Mouse (Mus musculus): Measurements from ENCODE around the gene Hsd17b13. TPM values are rescaled to one million over a fixed set of nuclear protein-coding genes. Genes with fewer than 3 reads are reported as not detected.
A peak's percentile ranks its signal among the peaks of the same experiment; 100 is the strongest.

The Hsd17b13 gene
- polyA plus RNA-seq, 1 experiment from 2014 or later, result not detected

DNA sequence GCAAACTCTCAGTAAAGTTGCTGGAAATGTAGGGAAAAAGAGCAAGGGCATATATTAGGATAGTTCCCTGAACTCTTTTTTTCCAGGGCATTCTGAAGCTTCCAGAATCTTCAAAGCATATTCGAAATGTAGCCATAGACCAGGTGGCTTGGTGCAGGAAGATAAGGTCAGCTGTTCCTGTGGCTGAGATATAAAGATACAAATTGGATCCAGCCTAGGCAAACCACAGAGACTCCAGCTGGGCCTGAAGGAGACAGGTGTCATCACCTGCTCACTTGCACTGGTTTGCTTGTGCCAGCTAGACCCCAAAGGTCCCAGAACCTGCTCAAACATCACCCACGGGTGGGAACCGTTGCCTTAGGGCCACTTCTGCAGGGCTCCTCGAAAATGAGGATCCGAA is 65.7 kb downstream of the Hsd17b13 start:
- Histone ChIP-seq H3K36me3 (ENCODE audit: control insufficient read depth, insufficient read depth, low read length) (no peaks in the 10 kb centered on the region), H3K4me1 (ENCODE audit: control insufficient read depth, insufficient read depth, low read length) (peaks cover 11% of the 10 kb centered on the region), H3K27me3 (ENCODE audit: control insufficient read depth, insufficient read depth, low read depth, low read length) (no peaks in the 10 kb centered on the region), H3K27ac (ENCODE audit: low read length) (no peak overlapping the region), H3K4me3 (ENCODE audit: low read depth, low read length) (no peak overlapping the region; the same call in 1 of the 2 replicates), H3K9me3 (replicated peaks; ENCODE audit: control insufficient read depth, low read length, poor library complexity, severe bottlenecking) (no peaks in the 10 kb centered on the region), H3K4me2 (ENCODE audit: low read length) (peak overlapping the region; percentile 37; the same call in 1 of the 2 replicates), H3K9ac (ENCODE audit: low read depth, low read length) (no peak overlapping the region)
- 83% methylated on average over 5 of the region's 5 CpGs for WGBS
- peak; percentile 10 for ATAC-seq

DNA sequence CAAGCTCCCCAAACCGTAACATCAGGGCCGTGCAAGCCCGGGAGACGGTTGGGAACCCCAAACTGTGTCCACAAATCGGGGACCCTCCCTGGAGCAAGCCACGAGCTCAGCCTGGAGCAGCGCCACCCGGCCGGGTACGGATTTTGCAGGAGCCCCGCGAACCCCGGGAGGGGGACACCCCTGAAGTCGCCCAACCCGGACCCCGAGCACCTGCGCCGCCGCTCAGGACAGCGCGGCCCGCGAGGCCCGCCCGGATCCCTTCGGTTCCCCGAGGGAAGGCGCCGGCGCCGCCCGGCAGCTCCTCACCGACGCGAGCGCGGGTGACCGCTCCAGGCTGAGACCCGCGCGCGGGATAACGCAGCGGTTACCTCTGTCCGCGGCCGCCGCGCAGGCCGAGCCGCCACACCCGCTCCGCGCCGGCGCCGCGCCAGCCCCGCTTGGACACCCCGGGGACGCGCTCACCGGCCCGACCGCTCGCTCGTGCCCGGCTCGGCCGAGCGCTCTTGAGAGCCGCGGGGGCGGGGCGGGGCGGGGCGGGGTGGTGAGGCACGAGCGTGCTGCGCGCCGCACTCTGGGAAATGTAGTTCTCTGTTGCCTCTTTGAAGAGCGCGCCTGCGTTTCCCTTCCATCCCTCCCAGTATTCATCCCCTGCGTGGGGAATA is 66.3 kb downstream of the Hsd17b13 start, which contains the start of gene Klhl8:
Klhl8 (minus strand) TSS at position 512 of the 662 bp plus-strand sequence.
- Histone ChIP-seq H3K4me2 (ENCODE audit: low read length) (peak within 1 kb of the TSS; percentile 62), H3K9ac (ENCODE audit: low read depth, low read length) (peak within 1 kb of the TSS; percentile 90), H3K27me3 (ENCODE audit: control insufficient read depth, insufficient read depth, low read depth, low read length) (no peaks in the 10 kb centered on the region), H3K4me3 (ENCODE audit: low read depth, low read length) (peak within 1 kb of the TSS; percentile 95), H3K4me1 (ENCODE audit: control insufficient read depth, insufficient read depth, low read length) (peaks cover 11% of the 10 kb centered on the region), H3K36me3 (ENCODE audit: control insufficient read depth, insufficient read depth, low read length) (no peaks in the 10 kb centered on the region), H3K9me3 (replicated peaks; ENCODE audit: control insufficient read depth, low read length, poor library complexity, severe bottlenecking) (no peaks in the 10 kb centered on the region), H3K27ac (ENCODE audit: low read length) (peak within 1 kb of the TSS; percentile 85)
- peak; percentile 98 for ATAC-seq
- WGBS, result under 1% methylated on average over 65 of the region's 86 CpGs

DNA sequence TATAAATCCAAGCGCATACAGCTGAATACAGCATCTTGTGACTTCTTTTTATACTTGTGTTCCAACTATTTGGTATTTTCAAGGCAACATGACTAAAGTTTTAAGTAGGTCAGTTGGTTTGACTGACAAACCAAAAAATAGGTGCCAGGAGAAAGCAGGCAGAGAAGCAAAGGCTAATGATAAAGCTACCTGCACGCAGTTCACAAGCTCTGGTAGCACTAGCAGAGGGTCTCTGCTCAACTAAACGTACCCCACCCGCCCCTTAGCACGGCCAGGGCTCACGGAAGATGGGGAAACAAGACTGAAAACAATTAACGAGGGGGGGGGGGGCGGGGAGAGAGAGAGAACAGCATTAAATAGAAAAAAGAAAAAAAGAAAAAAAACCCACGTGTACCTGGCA is 67.1 kb downstream of the Hsd17b13 start:
- Histone ChIP-seq H3K27ac (ENCODE audit: low read length) (no peak overlapping the region), H3K9me3 (replicated peaks; ENCODE audit: control insufficient read depth, low read length, poor library complexity, severe bottlenecking) (no peaks in the 10 kb centered on the region), H3K4me3 (ENCODE audit: low read depth, low read length) (peak overlapping the region; percentile 95), H3K9ac (ENCODE audit: low read depth, low read length) (peak overlapping the region; percentile 90), H3K27me3 (ENCODE audit: control insufficient read depth, insufficient read depth, low read depth, low read length) (no peaks in the 10 kb centered on the region), H3K36me3 (ENCODE audit: control insufficient read depth, insufficient read depth, low read length) (no peaks in the 10 kb centered on the region), H3K4me1 (ENCODE audit: control insufficient read depth, insufficient read depth, low read length) (peaks cover 11% of the 10 kb centered on the region), H3K4me2 (ENCODE audit: low read length) (peak overlapping the region; percentile 62)
- WGBS, result 12% methylated on average over 8 of the region's 9 CpGs
- no peak for ATAC-seq

DNA sequence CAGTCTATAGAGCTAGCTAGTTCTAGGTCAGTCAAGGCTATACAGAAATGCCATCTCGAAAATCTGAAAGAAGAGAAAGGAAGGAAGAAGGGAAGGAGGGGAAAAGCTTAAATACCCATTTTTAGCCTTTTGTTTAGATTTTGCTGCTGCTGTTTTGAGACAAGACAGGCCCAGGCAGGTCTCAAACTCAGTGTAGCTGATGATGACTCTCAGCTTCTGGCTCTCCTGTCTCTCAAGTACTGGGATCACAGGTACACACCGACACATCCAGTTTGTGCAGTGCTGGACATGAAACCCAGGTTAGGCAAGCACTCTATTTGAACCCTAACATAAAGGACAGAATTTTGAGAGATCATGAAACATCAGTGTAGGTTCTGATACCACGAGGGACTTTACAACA is 67.7 kb downstream of the Hsd17b13 start:
- Histone ChIP-seq H3K9me3 (replicated peaks; ENCODE audit: control insufficient read depth, low read length, poor library complexity, severe bottlenecking) (no peaks in the 10 kb centered on the region), H3K36me3 (ENCODE audit: control insufficient read depth, insufficient read depth, low read length) (no peaks in the 10 kb centered on the region), H3K4me2 (ENCODE audit: low read length) (no peak overlapping the region), H3K27ac (ENCODE audit: low read length) (no peak overlapping the region), H3K4me3 (ENCODE audit: low read depth, low read length) (no peak overlapping the region), H3K27me3 (ENCODE audit: control insufficient read depth, insufficient read depth, low read depth, low read length) (no peaks in the 10 kb centered on the region), H3K9ac (ENCODE audit: low read depth, low read length) (0 out of 2 replicates have a peak overlapping the region, but pooled peaks have one; percentile 10), H3K4me1 (ENCODE audit: control insufficient read depth, insufficient read depth, low read length) (peaks cover 11% of the 10 kb centered on the region)
- no peak for ATAC-seq
- WGBS, result 74% methylated on average over 3 of the region's 3 CpGs

DNA sequence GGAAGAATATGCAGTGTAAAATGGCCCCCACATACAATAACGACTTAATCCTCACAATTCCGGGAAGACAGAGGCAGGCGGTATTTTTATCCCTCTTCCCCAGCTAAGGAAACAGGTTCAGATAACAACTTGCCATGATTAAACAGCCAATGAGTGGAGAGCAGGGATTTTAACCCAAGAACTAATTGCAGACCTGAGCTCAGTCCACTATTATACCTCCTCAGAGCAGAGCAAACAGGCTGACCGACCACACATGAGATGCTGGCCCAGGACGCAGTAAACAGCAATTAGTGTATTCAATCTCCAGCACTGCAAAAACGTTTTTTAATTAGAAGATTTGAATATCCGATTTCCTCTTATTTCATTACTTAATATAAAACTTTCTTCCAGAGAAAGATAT is 68.4 kb downstream of the Hsd17b13 start:
- 46% methylated on average over 7 of the region's 7 CpGs for WGBS
- Histone ChIP-seq H3K27me3 (ENCODE audit: control insufficient read depth, insufficient read depth, low read depth, low read length) (no peaks in the 10 kb centered on the region), H3K9me3 (replicated peaks; ENCODE audit: control insufficient read depth, low read length, poor library complexity, severe bottlenecking) (no peaks in the 10 kb centered on the region), H3K4me1 (ENCODE audit: control insufficient read depth, insufficient read depth, low read length) (peaks cover 11% of the 10 kb centered on the region), H3K4me3 (ENCODE audit: low read depth, low read length) (no peak overlapping the region), H3K9ac (ENCODE audit: low read depth, low read length) (no peak overlapping the region), H3K36me3 (ENCODE audit: control insufficient read depth, insufficient read depth, low read length) (no peaks in the 10 kb centered on the region), H3K27ac (ENCODE audit: low read length) (no peak overlapping the region), H3K4me2 (ENCODE audit: low read length) (no peak overlapping the region)
- no peak for ATAC-seq

DNA sequence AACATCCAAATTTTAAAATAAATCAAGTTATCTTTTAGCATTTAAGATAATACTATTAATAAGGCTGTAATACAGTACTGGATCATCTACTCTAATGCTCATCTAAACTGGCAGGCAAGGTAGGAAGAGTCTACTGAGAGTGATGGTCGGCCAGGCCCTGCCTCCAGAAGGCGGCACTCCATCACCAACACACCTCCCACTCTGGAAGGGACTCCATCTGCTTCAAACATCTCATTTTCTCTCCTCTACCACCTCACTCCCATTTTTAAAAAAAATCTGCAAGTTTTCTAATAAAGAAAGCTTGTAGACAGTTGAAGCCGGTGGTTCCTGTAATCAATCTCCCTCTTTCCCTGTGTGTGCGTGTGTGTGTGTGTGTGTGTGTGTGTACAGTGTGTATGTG is 69.4 kb downstream of the Hsd17b13 start:
- no peaks in the 10 kb centered on the region for H3K27me3 ChIP-seq (ENCODE audit: control insufficient read depth, insufficient read depth, low read depth, low read length)
- no peak for ATAC-seq
- H3K9ac ChIP-seq (ENCODE audit: low read depth, low read length), result no peak overlapping the region
- H3K27ac ChIP-seq (ENCODE audit: low read length), result no peak overlapping the region
- no peaks in the 10 kb centered on the region for H3K36me3 ChIP-seq (ENCODE audit: control insufficient read depth, insufficient read depth, low read length)
- no peak overlapping the region for H3K4me3 ChIP-seq (ENCODE audit: low read depth, low read length)
- H3K4me1 ChIP-seq (ENCODE audit: control insufficient read depth, insufficient read depth, low read length), result peaks cover 11% of the 10 kb centered on the region
- H3K9me3 ChIP-seq (replicated peaks; ENCODE audit: control insufficient read depth, low read length, poor library complexity, severe bottlenecking), result no peaks in the 10 kb centered on the region
- WGBS, result 90% methylated on average over 4 of the region's 4 CpGs
- no peak overlapping the region for H3K4me2 ChIP-seq (ENCODE audit: low read length)

DNA sequence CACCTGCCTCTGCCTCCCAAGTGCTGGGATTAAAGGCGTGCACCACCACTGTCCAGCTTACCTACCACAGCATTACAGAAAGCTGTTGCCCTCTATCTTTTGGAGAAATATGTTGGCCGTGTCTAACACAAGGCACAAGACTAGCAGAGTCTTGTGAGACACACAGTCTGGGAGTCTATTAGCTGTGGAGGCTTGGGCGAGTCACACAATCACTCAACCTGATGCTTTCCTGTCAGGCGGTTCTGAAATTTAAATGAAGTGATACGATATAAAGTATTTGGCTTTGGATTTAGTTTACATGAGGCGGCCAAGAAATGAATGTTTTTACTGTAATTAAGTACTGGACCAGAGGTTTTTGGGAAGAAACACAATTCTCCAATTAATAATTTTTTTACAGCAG is 71.0 kb downstream of the Hsd17b13 start:
- Histone ChIP-seq H3K9me3 (replicated peaks; ENCODE audit: control insufficient read depth, low read length, poor library complexity, severe bottlenecking) (no peaks in the 10 kb centered on the region), H3K4me2 (ENCODE audit: low read length) (no peak overlapping the region), H3K9ac (ENCODE audit: low read depth, low read length) (no peak overlapping the region), H3K27me3 (ENCODE audit: control insufficient read depth, insufficient read depth, low read depth, low read length) (no peaks in the 10 kb centered on the region), H3K27ac (ENCODE audit: low read length) (no peak overlapping the region), H3K4me1 (ENCODE audit: control insufficient read depth, insufficient read depth, low read length) (peaks cover 9% of the 10 kb centered on the region), H3K36me3 (ENCODE audit: control insufficient read depth, insufficient read depth, low read length) (no peaks in the 10 kb centered on the region), H3K4me3 (ENCODE audit: low read depth, low read length) (no peak overlapping the region)
- ATAC-seq, result no peak
- 93% methylated on average over 6 of the region's 6 CpGs for WGBS

Other genes starting within 250 kb of the Hsd17b13 start
- gene Klhl8, start 66.2 kb downstream of the Hsd17b13 start, polyA plus RNA-seq (2015; fragmentation: Nextera tagmentation; extraction: Ambion mirVana), result 49.6 and 49.7 TPM in 2 replicates
- gene Hsd17b11, start 44.5 kb upstream of the Hsd17b13 start, polyA plus RNA-seq (2015; fragmentation: Nextera tagmentation; extraction: Ambion mirVana), result 1.9 and 2.6 TPM in 2 replicates
- 59.3 and 60.6 TPM in 2 replicates for gene Nudt9, start 68.9 kb upstream of the Hsd17b13 start, polyA plus RNA-seq (2015; fragmentation: Nextera tagmentation; extraction: Ambion mirVana)
- gene Gm17660, start 100.2 kb upstream of the Hsd17b13 start, polyA plus RNA-seq (2015; fragmentation: Nextera tagmentation; extraction: Ambion mirVana), result 0.80 TPM in 1 of 2 replicates, not detected in the other
- 163 and 240 TPM in 2 replicates for gene Sparcl1, start 136.3 kb upstream of the Hsd17b13 start, polyA plus RNA-seq (2015; fragmentation: Nextera tagmentation; extraction: Ambion mirVana)
- not detected in 2 replicates for gene Dspp, start 193.3 kb upstream of the Hsd17b13 start, polyA plus RNA-seq (2015; fragmentation: Nextera tagmentation; extraction: Ambion mirVana)
- 0.21 and 1.6 TPM in 2 replicates for gene Dmp1, start 225.2 kb upstream of the Hsd17b13 start, polyA plus RNA-seq (2015; fragmentation: Nextera tagmentation; extraction: Ambion mirVana)

Data from midbrain, embryonic 16.5 days (tissue).